Mouse (Mus musculus): Measurements from ENCODE around the gene Tmem200a.

Tmem200a gene

DNA sequence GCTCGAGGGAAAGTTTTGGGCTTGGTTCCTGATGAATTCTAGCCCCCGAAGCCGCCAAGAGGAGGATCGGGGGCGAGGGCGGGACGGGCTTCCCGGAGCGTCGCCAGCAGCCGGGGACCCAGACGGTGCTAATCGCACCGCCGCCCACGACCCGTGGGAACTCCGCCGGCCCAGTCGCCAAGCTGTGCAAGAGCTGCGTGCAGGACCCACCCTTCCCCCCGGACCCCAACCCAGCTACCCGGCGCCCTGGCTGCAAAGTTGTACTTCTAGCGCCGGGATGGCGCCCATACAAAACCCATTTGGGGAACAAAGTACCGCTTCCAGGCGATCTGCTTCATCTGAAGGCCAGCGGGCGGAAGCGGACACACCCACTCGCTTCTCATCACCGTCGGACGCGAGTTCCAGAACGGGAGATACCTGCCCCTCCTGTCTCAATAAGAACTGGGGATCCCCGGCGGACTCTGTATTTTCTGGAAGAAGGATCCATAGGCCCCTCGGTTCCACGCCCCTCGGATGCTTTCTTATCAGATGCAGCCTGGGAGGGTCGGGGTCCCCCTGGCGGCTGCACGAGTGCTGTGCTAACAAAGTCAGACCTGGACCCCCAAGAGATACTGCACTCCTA is at the start of gene Tmem200a:
TSS of gene Tmem200a (minus strand) at position 532 of the 622 bp plus-strand sequence.
- DNase-seq = peak; percentile 10

DNA sequence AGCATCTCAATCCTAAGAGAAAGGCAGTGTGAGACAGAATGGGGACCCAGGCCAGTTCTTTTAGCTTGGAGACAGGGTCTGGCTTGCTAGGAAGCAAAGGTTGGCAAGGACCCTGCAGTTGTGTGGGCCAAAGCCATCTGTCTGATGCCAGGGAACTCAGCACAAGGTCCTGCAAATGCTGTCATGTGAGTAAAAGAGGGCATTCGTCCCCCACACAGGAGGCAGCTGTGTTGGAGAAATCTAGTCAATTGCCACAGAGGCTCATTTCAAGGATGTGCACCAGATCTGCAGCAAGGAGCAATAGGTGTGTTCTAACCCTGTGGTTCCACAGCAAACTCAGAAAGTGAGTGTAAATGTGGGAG is 41.0 kb upstream of the Tmem200a start:
- no peak for DNase-seq

DNA sequence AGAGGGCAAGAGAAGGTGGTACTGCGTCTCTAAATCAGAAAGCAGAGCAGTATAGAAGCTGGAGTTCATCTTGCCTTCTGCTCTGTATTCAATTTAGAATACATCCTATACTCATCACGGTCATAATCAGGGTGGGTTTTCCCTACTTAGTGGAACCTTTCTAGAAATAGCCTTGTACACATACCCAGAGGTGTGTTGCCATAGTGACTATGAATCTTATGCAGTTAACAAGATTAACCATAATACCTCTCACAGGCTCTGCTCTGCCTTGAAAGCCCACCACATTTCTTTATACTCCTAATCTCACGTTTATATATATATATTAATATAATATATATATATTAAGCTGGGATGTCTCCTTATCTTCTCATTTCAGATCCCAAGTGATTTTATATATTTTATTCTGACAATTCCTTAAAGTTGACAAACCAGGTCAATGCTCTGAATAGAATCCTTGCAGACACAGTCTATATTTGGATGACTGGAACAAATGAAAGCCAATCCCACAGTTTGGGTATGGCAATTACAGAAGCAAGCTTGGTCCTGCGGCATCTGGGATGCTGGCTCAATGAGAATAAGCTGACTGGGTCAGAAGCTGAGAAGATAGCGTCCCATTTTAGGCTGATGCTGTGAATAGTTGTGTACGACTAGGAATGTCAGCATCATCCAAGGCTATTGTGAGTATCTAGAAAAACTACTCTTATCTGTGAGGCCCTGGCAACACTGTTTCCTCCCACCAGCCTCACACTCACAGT is 40.4 kb upstream of the Tmem200a start:
- no peak for DNase-seq

DNA sequence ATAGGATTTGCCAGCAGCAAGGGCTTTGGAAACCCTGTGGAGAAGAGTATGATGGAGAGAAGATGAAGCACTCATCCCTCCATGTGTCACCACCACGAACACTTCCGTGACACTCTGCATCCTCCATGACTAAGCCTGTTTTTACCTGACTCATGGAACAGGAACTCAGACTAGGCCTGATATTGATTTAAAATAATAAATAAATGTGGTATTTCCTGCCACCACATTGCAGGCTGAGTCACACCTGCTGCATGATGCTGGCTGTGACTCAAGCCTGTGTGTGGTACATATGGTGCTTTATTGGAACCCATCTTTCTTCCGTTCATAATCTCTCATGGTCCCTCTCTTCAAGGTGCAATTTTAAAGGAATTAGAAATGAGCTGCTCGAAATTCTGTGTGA is 35.6 kb upstream of the Tmem200a start:
- no peak for DNase-seq

DNA sequence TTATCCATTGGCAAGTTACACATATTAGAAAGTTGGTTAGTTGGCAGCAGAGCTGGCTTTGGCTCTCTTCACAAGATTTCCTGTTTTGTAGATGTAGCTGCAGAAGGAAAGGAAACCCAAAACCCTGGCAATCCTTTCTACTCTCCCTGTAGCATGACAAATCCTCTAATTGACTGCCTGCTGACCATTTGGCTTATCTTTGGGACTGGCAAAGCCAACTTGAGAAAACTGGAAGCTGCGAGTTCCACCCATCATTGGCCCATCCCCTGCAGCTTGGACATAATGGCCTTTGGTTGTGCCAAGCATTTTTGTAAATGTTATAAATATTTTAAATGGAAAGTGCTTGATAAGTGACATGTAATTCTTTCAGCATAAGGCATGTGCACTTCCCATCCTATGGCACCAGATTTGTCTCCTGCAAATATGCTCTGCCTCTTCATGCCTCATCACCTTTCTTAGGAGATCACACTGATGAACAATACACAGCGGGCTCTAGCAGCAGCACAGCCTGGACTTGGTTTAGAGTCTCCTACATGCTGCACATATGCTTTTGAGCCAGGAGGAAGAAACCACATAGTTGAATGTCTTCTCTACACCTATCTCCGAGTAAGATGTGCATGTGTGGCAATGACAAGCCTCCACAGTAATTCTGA is 24.6 kb upstream of the Tmem200a start:
- peak; percentile 5 for DNase-seq

DNA sequence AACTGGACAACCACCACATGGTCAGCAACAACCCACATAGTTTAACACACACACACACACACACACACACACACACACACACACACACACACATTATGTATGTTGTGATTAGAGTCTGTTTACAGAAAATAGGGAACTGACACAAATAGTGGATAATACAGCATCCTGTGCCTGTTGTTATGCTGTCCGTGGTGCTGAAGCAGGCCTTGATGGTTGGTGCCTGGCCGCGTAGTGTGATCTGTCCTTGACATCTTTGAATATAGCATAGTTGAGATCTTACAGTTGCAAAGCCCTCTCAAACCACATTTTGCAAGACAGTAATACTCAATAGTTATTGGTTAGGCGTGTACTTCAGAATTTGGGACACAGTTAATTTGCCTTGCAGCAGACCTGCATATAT is 3.2 kb upstream of the Tmem200a start:
- DNase-seq = no peak

DNA sequence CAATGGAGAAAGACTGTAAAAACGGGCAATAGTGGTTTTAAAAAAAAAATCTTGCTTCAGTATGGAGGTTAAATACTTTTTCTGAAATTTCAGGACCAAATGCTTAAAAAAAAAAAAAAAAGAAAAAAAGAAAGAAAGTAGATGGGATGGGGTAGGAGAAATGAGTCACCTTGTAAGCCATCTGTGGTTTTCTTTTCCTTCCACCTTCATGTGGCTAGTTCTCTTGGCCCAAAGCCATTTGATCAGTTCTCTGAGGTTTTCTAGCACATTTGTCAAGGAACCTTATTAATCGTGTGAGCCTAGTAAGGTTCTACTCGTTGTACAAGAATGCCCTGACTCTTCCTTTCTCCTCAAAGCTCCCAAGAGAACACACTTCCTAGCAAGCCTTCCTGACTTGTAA is 826 bp upstream of the Tmem200a start:
- DNase-seq = no peak

DNA sequence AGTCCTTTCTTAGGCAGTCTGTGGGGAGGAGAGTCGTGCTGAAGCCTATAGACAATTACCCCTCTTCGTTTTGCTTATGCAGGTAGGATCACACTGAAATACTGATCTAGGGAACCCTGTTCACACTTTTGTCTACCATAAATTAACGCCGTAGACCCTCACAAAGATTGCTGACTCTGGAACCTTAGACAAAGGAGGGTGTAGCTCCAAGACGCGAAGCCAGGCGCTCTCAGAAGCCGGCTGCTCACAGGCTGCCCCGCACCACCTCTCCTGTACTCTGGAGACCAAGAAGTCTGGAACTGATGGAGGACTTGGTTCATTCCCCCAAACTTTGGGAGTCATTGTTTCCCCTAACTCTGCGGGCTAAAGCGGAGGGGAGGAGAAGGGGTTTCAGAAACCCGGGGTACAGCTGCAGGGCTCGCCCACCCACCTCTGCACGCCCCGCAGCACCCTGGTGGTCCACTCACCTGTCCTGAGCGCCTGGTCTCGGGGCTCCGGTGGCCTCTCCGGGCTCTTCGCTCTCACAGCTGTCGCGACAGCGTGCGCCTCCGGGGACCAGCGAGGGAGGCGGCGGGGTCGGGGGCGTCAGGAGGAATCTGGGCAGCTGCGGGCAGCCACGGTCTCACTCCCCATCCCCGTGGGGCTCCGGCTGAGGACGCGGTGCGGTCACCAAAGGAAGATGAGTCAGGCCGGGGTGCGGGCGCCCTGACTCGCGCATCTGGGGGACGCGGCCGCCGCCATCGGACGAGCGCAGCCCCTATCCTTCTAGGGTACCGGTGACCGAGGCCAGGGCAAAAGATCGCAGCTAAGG is 976 bp downstream of the Tmem200a start, which contains the start of gene Gm9767:
TSS of gene Gm9767 (plus strand) at position 585 of the 811 bp plus-strand sequence.
- no peak for DNase-seq

DNA sequence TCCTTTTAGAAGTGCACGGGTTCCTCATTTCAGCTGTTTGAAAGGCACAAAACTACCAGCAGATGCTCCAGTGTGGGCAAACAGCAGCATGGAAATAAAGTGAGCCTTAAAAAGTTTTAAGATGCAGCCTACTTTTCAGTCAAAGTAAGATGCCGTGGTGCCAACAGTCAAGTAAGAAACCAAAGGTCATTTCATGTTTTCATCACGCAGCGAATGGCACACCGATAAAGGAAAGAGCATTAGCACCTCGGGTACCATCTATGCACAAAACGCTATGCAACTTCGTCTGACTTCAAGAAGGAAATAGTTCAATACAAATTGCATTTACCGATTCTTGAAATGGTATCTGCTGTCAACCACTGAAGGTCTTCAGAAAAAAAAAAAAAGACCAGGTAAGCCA is 1.9 kb downstream of the Tmem200a start:
- no peak for DNase-seq

DNA sequence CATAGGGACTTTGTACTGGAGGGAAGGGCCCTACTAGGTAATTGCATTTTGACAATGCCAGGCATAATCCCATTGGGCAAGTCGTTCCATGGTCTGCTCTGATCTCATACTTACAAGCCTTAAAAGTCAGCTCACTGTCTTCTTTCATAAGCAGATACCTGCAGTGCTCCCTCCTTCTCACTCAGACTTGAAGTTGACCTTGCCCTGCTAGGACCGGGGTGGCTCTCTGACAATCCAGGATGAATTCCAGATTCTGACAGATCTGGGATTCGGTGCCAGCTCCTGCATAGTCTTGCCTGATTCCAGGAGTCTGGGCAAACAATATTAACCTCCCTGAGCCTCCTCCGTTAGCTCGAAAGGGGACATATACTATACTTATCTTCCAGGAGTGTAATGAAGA is 6.9 kb downstream of the Tmem200a start:
- DNase-seq = no peak

DNA sequence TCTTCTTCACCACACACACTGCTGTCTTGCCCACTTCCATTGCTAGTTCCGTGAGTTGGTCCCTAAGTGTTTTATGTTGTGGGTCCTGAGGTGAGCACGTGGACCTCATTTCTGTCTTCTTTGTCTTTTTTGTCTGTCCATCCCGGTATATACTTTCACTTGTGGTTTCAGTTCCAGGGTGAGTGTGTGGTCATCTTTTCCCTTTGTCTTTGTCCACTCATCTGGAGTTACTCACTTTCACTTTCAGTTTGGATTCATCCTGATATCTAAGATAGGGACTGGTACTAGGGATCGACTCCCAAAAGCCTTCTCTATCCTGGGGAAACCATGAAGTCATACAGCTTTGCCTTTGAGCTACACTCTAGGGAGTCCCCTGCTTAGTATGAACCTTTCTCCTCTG is 15.8 kb downstream of the Tmem200a start:
- DNase-seq = no peak

DNA sequence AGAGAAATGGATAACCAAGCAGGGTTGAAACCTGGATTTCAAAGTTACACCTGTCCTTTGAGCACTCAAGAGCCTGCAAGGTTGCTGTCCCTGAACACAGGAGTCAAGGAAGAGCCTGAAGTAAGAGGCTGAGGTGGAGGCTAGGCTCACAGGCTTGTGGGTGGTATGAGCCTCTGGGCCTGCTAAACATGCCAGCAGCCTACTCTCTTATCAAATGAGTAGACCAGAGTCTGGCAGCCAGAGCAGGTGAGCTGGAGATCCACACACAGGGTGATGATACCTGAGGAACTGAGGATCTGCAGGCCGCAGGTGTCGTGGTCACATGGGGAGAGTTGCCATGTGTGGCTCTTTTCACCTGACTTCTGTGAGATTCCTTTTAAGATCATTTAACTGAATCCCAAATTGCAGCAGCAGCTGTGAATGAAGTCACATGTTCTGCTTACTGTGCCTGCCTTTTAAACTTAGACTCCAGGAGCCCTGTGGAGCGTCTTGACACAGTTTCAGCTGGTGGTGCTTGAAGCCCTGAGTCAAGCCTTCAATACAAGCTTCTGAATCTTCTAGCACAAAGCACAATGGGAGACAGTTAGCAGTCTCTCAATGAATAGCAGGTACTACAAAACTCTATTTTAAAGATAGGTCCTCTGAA is 19.1 kb downstream of the Tmem200a start:
- no peak for DNase-seq

DNA sequence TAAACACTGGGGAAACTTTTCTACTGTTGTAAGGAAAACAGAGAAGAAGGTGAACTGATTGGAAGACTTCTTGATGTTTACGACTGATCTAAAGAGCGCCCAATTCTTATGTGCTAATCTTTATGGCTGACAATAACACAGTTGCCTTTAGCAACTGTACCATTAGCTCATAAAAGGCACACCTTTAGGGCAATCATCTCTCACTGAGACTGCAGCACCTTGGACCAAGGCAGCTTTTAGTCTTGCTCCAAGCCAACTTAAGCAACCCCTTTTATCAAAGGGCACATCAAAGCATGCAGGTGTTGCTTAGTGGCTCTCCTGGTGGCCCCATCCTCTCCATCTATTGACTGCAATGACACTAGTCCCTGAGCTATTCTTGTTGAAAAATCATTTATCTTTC is 27.7 kb downstream of the Tmem200a start:
- no peak for DNase-seq

DNA sequence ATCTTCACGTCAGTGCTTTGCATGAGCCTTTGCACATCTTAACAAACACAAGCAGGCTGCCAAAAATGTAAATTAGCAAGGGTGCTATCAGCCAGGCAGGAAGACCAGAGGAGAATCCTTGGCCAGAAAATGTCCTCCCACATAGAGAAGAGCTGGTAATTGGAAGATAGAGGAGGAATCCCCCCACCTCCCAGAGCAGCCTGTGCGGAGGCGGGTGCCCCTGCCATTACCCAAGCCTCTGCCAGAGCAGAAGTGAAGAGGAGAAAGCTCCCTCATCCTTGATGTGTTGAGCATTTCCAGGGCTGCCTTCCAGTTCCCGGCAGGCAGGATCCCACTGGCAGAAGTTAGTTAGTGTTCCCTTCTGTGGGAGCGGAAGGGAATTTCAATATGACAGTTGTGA is 43.9 kb downstream of the Tmem200a start:
- DNase-seq = no peak

DNA sequence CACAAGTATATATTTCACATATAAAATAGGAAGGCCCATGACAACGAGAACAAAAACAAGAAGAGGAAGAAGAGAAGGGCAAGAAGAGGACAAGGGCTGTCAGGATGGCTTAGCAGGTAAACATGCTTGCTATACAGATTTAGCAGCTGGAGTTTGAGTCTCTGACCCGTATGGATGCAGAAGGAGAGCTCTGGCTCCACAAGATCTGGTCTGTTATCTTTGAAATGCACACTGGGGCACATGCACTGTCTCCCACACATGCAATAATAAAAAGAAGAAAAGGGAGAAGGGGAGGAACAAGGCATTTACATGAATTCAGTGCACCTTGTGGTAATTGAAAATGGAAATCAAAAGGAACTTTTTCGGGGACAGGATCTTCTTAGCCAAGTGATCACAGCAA is 60.1 kb downstream of the Tmem200a start:
- no peak for DNase-seq

DNA sequence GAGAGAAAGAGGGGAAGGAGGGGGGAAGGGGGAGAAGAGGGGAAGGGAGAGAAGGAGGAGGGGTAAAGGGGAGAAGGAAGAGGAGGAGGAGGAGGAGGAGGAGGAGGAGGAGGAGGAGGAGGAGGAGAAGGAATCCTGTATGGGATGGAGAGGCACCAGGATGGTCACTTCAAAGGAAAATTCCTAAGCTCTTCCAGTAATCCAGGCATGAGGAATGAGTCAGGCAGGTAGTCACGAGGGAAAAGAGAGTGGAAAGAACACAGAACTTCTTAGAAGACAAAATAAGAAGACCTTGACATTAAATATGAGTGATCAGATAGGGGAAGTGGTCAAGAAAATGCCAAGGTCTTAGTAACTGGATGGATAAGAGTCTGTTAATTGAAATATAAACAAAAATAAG is 64.6 kb downstream of the Tmem200a start:
- DNase-seq = no peak

DNA sequence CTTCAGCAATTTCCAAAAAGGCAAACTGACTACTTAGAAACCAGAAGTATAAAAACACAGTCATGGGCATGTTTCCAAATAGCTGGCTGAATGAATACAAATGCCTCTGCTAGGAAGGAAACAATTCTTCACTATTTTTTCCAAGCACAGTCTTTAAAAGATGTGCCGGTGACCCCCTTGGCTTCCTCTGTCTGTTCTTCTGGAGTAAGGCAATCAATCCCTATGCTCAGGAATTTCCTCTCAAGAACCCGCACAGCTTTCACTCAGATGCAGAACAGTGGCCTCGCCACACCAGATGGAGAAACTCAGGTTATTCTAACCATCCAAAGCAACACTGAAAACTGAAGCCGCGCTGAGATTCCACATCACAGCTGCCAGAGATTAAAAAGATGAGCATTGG is 69.9 kb downstream of the Tmem200a start:
- no peak for DNase-seq

DNA sequence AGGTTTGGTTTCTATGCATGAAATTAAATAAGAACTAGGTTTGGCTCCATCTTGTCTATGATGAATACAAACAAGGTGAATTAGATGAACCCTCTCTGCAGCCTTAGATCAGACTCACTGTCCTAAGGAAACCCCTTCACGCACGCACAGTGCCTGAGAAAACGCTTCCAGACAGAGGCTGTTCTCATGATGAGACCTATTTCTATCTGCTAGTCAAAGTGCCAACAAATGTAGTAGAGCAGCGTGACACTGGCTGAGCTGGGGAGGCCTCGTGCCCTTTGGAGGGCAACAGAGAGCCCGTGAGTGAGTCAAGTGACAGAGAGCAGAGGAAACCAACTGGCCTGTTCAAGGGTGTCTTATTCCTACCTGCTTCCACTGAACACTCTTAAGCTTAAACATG is 73.4 kb downstream of the Tmem200a start:
- no peak for DNase-seq

DNA sequence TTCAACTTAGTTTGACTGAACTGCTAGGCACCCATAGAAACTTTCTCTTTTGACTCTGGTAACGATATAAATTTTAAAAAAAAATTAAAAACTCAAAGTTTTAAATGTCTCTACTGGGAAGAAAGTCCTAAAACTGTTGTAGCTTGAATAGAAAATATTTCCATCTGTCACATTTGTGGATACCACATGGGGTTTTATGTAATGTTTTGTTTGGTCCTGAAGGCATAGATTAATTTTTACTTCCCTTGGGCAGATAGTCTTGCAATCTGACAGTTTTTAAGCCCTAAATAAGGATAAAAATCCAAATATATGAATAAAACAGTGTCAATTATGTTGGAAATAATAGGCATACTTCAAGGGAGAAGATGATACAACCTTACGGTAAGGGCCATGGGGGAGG is 78.0 kb downstream of the Tmem200a start:
- DNase-seq = no peak

DNA sequence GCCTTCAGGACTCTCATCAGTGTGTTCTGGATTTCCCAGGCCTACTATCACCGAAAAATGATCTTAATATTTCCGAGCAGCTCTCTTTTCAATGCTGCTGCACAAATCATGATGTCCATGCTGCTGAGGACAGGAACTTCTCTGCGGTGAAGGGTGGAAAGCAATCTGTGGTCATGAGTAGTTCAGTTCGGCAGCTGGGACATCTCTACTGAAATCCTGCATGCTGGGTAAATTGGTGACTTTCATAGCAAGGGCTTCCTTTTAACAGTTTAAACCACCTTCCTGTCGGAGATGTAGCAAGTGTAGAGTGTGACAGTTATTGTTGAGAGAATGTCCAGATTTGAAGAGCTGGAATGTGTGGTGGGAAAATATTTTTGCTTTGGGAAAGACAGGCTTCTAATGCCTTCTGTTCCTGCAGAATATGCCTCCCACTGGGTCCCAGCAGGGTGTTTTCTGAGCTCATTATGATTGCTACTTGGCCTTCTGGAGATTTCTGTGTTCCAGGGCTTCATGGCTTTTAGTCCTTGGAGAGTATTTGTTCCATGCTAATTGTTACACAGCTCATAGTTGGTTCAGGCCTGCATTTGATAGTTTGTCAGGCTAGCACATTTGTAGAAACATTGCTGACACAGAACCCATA is 79.4 kb downstream of the Tmem200a start:
- DNase-seq = peak; percentile 53

DNA sequence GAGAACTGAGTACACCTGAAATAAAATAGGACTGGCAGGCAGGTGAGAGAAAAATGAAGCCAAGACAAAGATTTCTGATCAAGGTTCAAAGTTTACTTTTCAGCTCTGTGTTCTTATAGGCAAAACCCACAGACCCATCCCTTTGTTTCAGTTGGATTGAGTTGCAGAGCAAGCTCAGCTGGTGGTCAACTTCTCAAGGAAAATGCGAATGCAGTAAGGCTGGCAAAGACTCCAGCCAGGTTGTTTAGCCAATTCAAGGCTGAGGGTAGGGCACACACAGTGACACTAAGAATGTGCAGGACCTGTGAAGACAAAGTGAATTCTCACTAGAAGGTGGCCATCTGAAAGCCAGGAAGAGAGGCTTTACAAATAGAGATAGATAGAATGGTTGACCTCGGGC is 94.8 kb downstream of the Tmem200a start:
- no peak for DNase-seq

DNA sequence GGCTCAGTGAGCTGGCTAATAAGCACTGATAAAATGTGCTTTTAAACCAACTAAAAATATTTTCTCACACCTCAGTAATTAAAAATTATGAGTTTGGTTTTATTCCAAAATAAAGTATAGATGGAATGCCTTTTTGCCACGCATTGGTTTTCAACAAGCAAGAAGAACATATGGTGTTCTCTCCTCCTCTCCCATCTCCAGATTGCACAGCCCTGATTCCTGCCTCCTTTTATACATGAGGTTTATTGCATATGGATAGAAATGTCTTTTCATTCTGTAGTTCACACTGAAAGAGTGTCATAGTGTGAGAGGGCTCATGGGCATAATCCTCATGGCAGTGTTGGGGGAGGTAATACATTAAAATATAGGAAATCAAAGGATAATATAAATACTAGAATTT is 96.2 kb downstream of the Tmem200a start:
- no peak for DNase-seq
